In genomic region chr12:83487476-83487991, GRCm38 (mm10) we compare ENCODE assay signal across 8 mouse cellular contexts. TPM values are rescaled to one million over a fixed set of nuclear protein-coding genes. Genes with fewer than 3 reads are reported as not detected.
DNase-seq lines count a peak whose midpoint lies in the region; ATAC-seq and TF ChIP-seq lines count a peak whose summit lies in the region.

Gene Dpf3 (minus strand): TSS chr12:83487716.

- H3K9me3 ChIP-seq in forebrain, embryonic 14.5 days (replicated peaks; ENCODE audit: control insufficient read depth, low read length), result 0 out of 2 replicates have a peak, but pooled peaks cover 5% of the 10 kb centered on the region

- ATAC-seq in forebrain, embryonic 14.5 days, result peak; percentile 94
- ATAC-seq in neutrophil, adult 5-6 weeks (ENCODE audit: extremely low read depth, insufficient number of reproducible peaks, low FRiP score, poor library complexity, severe bottlenecking), result peak; percentile 78

- peak within 1 kb of the TSS; percentile 65 for H3K4me3 ChIP-seq in forebrain, embryonic 14.5 days (ENCODE audit: low read depth, low read length)
- H3K4me3 ChIP-seq in lung, adult 2 months (replicated peaks; ENCODE audit: extremely low read depth, low read depth, low read length), result peak within 1 kb of the TSS; percentile 67

- intact Hi-C loops in heart, postnatal 25 days (cut with DNase I), result loop anchor here (5.0 kb wide), 2 partner anchors 75 to 120 kb away; no protein-coding TSS in a partner anchor

- peaks cover 21% of the 10 kb centered on the region for H3K4me1 ChIP-seq in forebrain, embryonic 14.5 days (ENCODE audit: control insufficient read depth, insufficient read depth, low read length)
- peaks cover 2% of the 10 kb centered on the region; the same call in 1 of the 2 replicates for H3K4me1 ChIP-seq in lung, adult 2 months (ENCODE audit: control insufficient read depth, insufficient read depth, low read length)

- H3K9ac ChIP-seq in forebrain, embryonic 14.5 days (ENCODE audit: low read length), result peak within 1 kb of the TSS; percentile 72

- peak within 1 kb of the TSS; percentile 100 for H3K4me2 ChIP-seq in forebrain, embryonic 14.5 days (ENCODE audit: low read length)

- under 1% methylated on average over 31 of the region's 31 CpGs for WGBS in forebrain, embryonic 14.5 days
- under 1% methylated on average over 31 of the region's 31 CpGs for WGBS in lung, adult 2 months

- DNase-seq in ES-CJ7 (ENCODE audit: low read depth, low spot score), result peak; percentile 95
- DNase-seq in cerebellum, adult 11 months, result peak; percentile 100
- DNase-seq in forebrain, embryonic 14.5 days (ENCODE audit: low spot score), result peak; percentile 96
- peak; percentile 98 for DNase-seq in heart, postnatal 25 days (ENCODE audit: low spot score)
- DNase-seq in layer of hippocampus, adult 18-20 months (ENCODE audit: low spot score in 2 of 2), result peak; percentile 93 to 98
- peak; percentile 98 for DNase-seq in lung, adult 2 months
- peak; percentile 82 to 83 for DNase-seq in thymus, adult 18-20 months

- H3K36me3 ChIP-seq in forebrain, embryonic 14.5 days (ENCODE audit: control insufficient read depth, insufficient read depth, low read length), result no peaks in the 10 kb centered on the region

- TF ChIP-seq CTCF in lung, adult 2 months (IDR thresholded peaks at IDR 0.05; ENCODE audit: insufficient read depth, low read length), result no peak

- TF ChIP-seq POLR2A in lung, adult 2 months (IDR thresholded peaks at IDR 0.05; ENCODE audit: borderline replicate concordance, extremely low read depth, low read depth, low read length), result no peak

- peak within 1 kb of the TSS; percentile 83 for H3K27ac ChIP-seq in forebrain, embryonic 14.5 days (ENCODE audit: low read depth, low read length)

- peaks cover 9% of the 10 kb centered on the region; the same call in 1 of the 2 replicates for H3K27me3 ChIP-seq in forebrain, embryonic 14.5 days (replicated peaks; ENCODE audit: control insufficient read depth, insufficient read depth, low read length)

RNA-seq across cellular contexts. Expression of gene Dpf3, which starts in this region (rescaled TPM):
- polyA plus RNA-seq in forebrain, embryonic 14.5 days (2014; fragmentation: Nextera tagmentation; extraction: Ambion mirVana), result 7.8 and 9.6 TPM in 2 replicates
- total RNA-seq in heart, postnatal 25 days (2021), result 10 to 100 TPM; 17.4 to 21.3 TPM
- total RNA-seq in layer of hippocampus, adult 18-20 months (2021), result 10 to 100 TPM; 21.3 to 22.9 TPM
- 0.69 and 1.2 TPM in 2 replicates for polyA plus RNA-seq in lung, adult 2 months (2012; rRNA removed)
- total RNA-seq in neutrophil, adult 5-6 weeks (2017), result 0.47 and 0.86 TPM in 2 replicates

Comparison
In these comparisons a context has a peak if more than half of its experiments do, and no peak if none do; other contexts are left out.
1. Peak in every context shown above with its lines: DNase-seq, ATAC-seq, H3K4me3 ChIP-seq and H3K27ac ChIP-seq.
2. Peak in ATAC-seq in neutrophil, adult 5-6 weeks; RNA of the gene not detected or under 1 TPM.